Mouse (Mus musculus): ENCODE results near the gene Gm28635. TPM values are rescaled to one million over a fixed set of nuclear protein-coding genes. Genes with fewer than 3 reads are reported as not detected.
A peak's percentile ranks its signal among the peaks of the same experiment; 100 is the strongest.
"Not testable (repeated sequence)": the region's sequence is repeated elsewhere in the genome, so short reads cannot be mapped to it uniquely, and the experiment has no call there.

The Gm28635 gene
- total and polyA plus RNA-seq, 3 experiments, result not detected

DNA sequence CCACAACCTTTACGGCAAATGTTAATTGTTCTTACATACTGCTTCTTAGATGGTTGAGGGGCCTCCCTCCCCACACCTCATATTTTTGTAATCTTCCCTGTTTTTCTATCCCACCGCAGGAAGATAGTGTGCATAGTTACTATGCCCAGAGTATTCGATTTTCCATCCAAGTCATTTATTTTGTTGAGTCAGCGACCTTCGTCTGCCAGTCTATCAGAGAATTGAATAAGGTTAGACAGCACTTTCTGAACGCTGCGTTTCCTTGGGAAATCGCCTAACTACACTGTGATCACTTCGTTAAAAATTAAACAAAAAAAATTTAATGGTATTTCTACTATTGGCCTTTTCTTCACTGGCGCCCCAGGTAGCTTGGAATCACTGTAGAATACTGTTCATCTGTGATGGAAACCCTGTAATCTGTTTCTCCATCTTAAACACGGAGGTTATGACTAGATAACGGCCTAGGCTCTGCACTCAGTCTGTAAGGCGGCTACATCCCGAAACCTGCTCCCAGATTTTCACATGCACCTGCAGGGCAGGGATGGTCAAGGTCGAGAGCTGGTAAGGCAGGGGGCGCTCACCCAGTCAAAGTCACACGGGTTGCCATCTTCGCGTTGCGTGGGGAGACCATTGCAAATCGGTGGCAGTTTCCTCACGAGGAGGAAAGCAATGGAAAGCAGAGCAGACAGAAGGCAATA, 422 bp downstream of the Gm28635 start (continued):
- no peak for TF ChIP-seq USF1 (IDR thresholded peaks at IDR 0.05; ENCODE audit: low read depth, low read length)

DNA sequence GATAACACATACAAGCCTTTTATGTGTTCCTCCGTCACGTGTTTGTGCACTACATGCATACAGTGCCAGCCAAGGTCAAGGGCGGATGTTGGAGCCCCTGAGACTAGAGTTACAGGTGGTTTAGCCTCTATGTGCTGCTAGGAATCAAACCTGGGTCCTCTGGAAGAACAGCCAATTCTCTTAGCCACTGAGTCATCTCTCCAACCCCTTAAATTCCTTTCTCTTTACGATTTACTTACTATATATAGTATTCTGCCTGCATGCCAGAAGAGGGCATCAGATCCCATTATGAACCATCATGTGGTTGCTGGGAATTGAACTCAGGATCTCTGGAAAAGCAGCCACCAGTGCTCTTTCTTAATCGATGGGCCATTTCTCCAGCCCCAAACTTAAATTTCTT, 6.3 kb downstream of the Gm28635 start:
- H3K79me2 ChIP-seq (replicated peaks; ENCODE audit: control insufficient read depth, extremely low read depth, insufficient read depth, poor library complexity, severe bottlenecking); dilution Hi-C loops (cut with MboI; ENCODE audit: extremely low pct_ligation_motif_present, extremely low pct_unique_long_range_greater_than_20kb, low sequenced_read_pairs); H3K9me3 ChIP-seq (replicated peaks; ENCODE audit: low read length); H3K4me3 ChIP-seq (replicated peaks in 1 of 3; ENCODE audit: low read depth in 2 of 3, low read length in 2 of 3, poor library complexity in 1 of 3); H3K9ac ChIP-seq (ENCODE audit: insufficient read depth, low read depth); DNase-seq (ENCODE audit: extremely low read depth); H3K27me3 ChIP-seq (replicated peaks); H3K4me2 ChIP-seq (ENCODE audit: insufficient read depth, low read depth, poor library complexity, severe bottlenecking); H3K27ac ChIP-seq (ENCODE audit: insufficient read depth, low read depth): not testable (repeated sequence)
- Histone ChIP-seq H3K4me1 (ENCODE audit: control insufficient read depth in 1 of 2, insufficient read depth in 2 of 2) (peaks cover 4 to 21% of the 10 kb centered on the region in 2 experiments; a peak in 3 of 4 replicates), H3K36me3 (replicated peaks in 1 of 2; ENCODE audit: control insufficient read depth in 1 of 2, insufficient read depth in 1 of 2, low read length in 1 of 2) (peaks cover 33 to 55% of the 10 kb centered on the region in 2 experiments)
- in situ Hi-C loops (cut with MboI; ENCODE audit: low pct_ligation_motif_present, low pct_unique_long_range_greater_than_20kb, low sequenced_read_pairs), result loop anchor here (25.0 kb wide), 1 partner anchor 209 kb away; no protein-coding TSS in a partner anchor

DNA sequence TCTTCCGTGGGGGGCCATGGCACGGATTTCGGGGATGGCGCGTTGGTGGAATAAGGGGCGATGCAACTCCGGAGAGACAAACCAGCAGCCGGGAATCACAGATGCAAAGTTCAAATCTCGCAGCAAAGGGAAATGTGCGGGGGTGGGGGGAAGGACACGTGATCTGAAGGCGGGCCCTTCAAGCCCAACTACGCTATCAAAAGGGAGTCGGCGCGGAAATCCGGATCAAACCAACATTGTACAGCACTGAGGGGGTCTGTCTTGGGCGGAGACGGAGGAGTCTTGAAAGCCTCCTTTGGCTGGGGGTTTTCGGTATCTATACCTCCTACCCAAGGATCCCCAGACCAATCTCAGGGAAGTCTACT, 7.3 kb downstream of the Gm28635 start, which contains the start of gene Selenoh:
Gene Selenoh (minus strand): TSS at position 202 of the 365 bp plus-strand sequence.
- DNase-seq (ENCODE audit: extremely low read depth), result peak; percentile 93
- dilution Hi-C loops (cut with MboI; ENCODE audit: extremely low pct_ligation_motif_present, extremely low pct_unique_long_range_greater_than_20kb, low sequenced_read_pairs) (no loop called here), in situ Hi-C loops (cut with MboI; ENCODE audit: low pct_ligation_motif_present, low pct_unique_long_range_greater_than_20kb, low sequenced_read_pairs) (loop anchor here (25.0 kb wide), 1 partner anchor 208 kb away; no protein-coding TSS in a partner anchor)
- H3K27ac ChIP-seq (ENCODE audit: insufficient read depth, low read depth), result peak within 1 kb of the TSS; percentile 66
- H3K36me3 ChIP-seq (replicated peaks in 1 of 2; ENCODE audit: control insufficient read depth in 1 of 2, insufficient read depth in 1 of 2, low read length in 1 of 2), result peaks cover 27 to 46% of the 10 kb centered on the region in 2 experiments
- no peaks in the 10 kb centered on the region for H3K9me3 ChIP-seq (replicated peaks; ENCODE audit: low read length)
- peak within 1 kb of the TSS; percentile 91 for H3K4me2 ChIP-seq (ENCODE audit: insufficient read depth, low read depth, poor library complexity, severe bottlenecking)
- H3K9ac ChIP-seq (ENCODE audit: insufficient read depth, low read depth), result peak within 1 kb of the TSS; percentile 96
- H3K4me3 ChIP-seq (replicated peaks in 1 of 3; ENCODE audit: low read depth in 2 of 3, low read length in 2 of 3, poor library complexity in 1 of 3), result peak within 1 kb of the TSS; percentile 86 to 97 (median 94)
- peaks cover 2% of the 10 kb centered on the region for H3K79me2 ChIP-seq (replicated peaks; ENCODE audit: control insufficient read depth, extremely low read depth, insufficient read depth, poor library complexity, severe bottlenecking)
- peaks cover 4 to 11% of the 10 kb centered on the region in 2 experiments; a peak in 3 of 4 replicates for H3K4me1 ChIP-seq (ENCODE audit: control insufficient read depth in 1 of 2, insufficient read depth in 2 of 2)
- no peaks in the 10 kb centered on the region for H3K27me3 ChIP-seq (replicated peaks)
- TF ChIP-seq GABPA (IDR thresholded peaks at IDR 0.05; ENCODE audit: insufficient replicate concordance, low read depth, low read length) (no peak), TCF12 (IDR thresholded peaks at IDR 0.05; ENCODE audit: low read depth, low read length) (peak; percentile 78), HCFC1 (IDR thresholded peaks at IDR 0.05; ENCODE audit: low read depth, low read length) (peak; percentile 72), MEF2A (IDR thresholded peaks at IDR 0.05; ENCODE audit: borderline replicate concordance, low read depth, low read length) (peak; percentile 48; the same call in 1 of the 2 replicates), TBP (conservative IDR thresholded peaks at IDR 0.05; ENCODE audit: low read depth, low read length) (peak; percentile 88), USF2 (conservative IDR thresholded peaks at IDR 0.05; ENCODE audit: low read depth, low read length) (peak; percentile 88), ZKSCAN1 (IDR thresholded peaks at IDR 0.05; ENCODE audit: borderline replicate concordance, low read depth, low read length) (no peak), POLR2A (IDR thresholded peaks at IDR 0.05; ENCODE audit: low read depth, low read length) (peak; percentile 89), MAX (IDR thresholded peaks at IDR 0.05; ENCODE audit: low read length) (peak; percentile 96), ETS1 (conservative IDR thresholded peaks at IDR 0.05; ENCODE audit: low read depth, low read length) (peak; percentile 43; the same call in 1 of the 2 replicates), SIN3A (IDR thresholded peaks at IDR 0.05; ENCODE audit: low read length) (peak; percentile 89), POLR2AphosphoS2 (IDR thresholded peaks at IDR 0.05; ENCODE audit: low read depth, low read length) (peak; percentile 97), JUN (IDR thresholded peaks at IDR 0.05; ENCODE audit: insufficient read depth, low read depth, low read length) (no peak), ZC3H11A (IDR thresholded peaks at IDR 0.05; ENCODE audit: low read depth, low read length) (no peak), IRF4 (IDR thresholded peaks at IDR 0.05; ENCODE audit: low read depth, low read length) (0 out of 2 replicates have a peak, but pooled peaks have one; percentile 42), E2F4 (IDR thresholded peaks at IDR 0.05; ENCODE audit: insufficient replicate concordance, low read depth, low read length) (peak; percentile 89; the same call in 1 of the 2 replicates), ZMIZ1 (IDR thresholded peaks at IDR 0.05; ENCODE audit: low read depth, low read length) (peak; percentile 85), NRF1 (IDR thresholded peaks at IDR 0.05; ENCODE audit: low read depth, low read length) (peak; percentile 58), CHD1 (IDR thresholded peaks at IDR 0.05; ENCODE audit: low read depth, low read length) (0 out of 2 replicates have a peak, but pooled peaks have one; percentile 81), KAT2A (IDR thresholded peaks at IDR 0.05; ENCODE audit: insufficient replicate concordance, low read length) (peak; percentile 79), MAFK (IDR thresholded peaks at IDR 0.05; ENCODE audit: insufficient replicate concordance, low read length) (no peak), EP300 (IDR thresholded peaks at IDR 0.05; ENCODE audit: low read length) (peak; percentile 49; the same call in 1 of the 2 replicates), BHLHE40 (IDR thresholded peaks at IDR 0.05; ENCODE audit: low read depth, low read length) (peak; percentile 90), ELF1 (IDR thresholded peaks at IDR 0.05; ENCODE audit: low read depth, low read length) (peak; percentile 75), USF1 (IDR thresholded peaks at IDR 0.05; ENCODE audit: low read depth, low read length) (peak; percentile 95), ZNF384 (IDR thresholded peaks at IDR 0.05; ENCODE audit: low read depth, low read length) (no peak), RAD21 (IDR thresholded peaks at IDR 0.05; ENCODE audit: low read depth, low read length) (no peak), CHD2 (IDR thresholded peaks at IDR 0.05; ENCODE audit: low read length) (peak; percentile 93), NELFE (IDR thresholded peaks at IDR 0.05; ENCODE audit: low read depth, low read length) (peak; percentile 75)

Data from CH12.LX (cell line).